Mouse (Mus musculus): Measurements from ENCODE around the gene Ccdc92b.

Ccdc92b gene

GRCm38 (mm10) chr11:74653385-74653784 lies 34.0 kb downstream of the Ccdc92b start:
- no peak for DNase-seq (ENCODE audit: low spot score)

- DNase-seq (ENCODE audit: low spot score): no peak
Observed at GRCm38 (mm10) chr11:74655941-74656340, 36.5 kb downstream of the Ccdc92b start.

GRCm38 (mm10) chr11:74660336-74660735 lies 40.9 kb downstream of the Ccdc92b start:
- DNase-seq (ENCODE audit: low spot score): no peak

GRCm38 (mm10) chr11:74661641-74662040 lies 42.2 kb downstream of the Ccdc92b start:
- DNase-seq (ENCODE audit: low spot score): no peak

GRCm38 (mm10) chr11:74662221-74662620 lies 42.8 kb downstream of the Ccdc92b start:
- DNase-seq (ENCODE audit: low spot score): no peak

- DNase-seq (ENCODE audit: low spot score): no peak
Observed at GRCm38 (mm10) chr11:74664279-74664678, 44.9 kb downstream of the Ccdc92b start.

- no peak for DNase-seq (ENCODE audit: low spot score)
Observed at GRCm38 (mm10) chr11:74664906-74665305, 45.5 kb downstream of the Ccdc92b start.

GRCm38 (mm10) chr11:74665631-74666283 lies 46.4 kb downstream of the Ccdc92b start:
- no peak for DNase-seq (ENCODE audit: low spot score)

GRCm38 (mm10) chr11:74666284-74666652 lies 46.9 kb downstream of the Ccdc92b start:
- DNase-seq (ENCODE audit: low spot score): no peak

- DNase-seq (ENCODE audit: low spot score): no peak
Observed at GRCm38 (mm10) chr11:74666776-74667581, 47.6 kb downstream of the Ccdc92b start.

GRCm38 (mm10) chr11:74667582-74668010 lies 48.2 kb downstream of the Ccdc92b start:
- no peak for DNase-seq (ENCODE audit: low spot score)

GRCm38 (mm10) chr11:74668466-74668865 lies 49.1 kb downstream of the Ccdc92b start:
- DNase-seq (ENCODE audit: low spot score): no peak

- DNase-seq (ENCODE audit: low spot score): no peak
Observed at GRCm38 (mm10) chr11:74668971-74669370, 49.6 kb downstream of the Ccdc92b start.

- DNase-seq (ENCODE audit: low spot score): no peak
Observed at GRCm38 (mm10) chr11:74670151-74670550, 50.7 kb downstream of the Ccdc92b start.

GRCm38 (mm10) chr11:74671013-74671412 lies 51.6 kb downstream of the Ccdc92b start:
- DNase-seq (ENCODE audit: low spot score): no peak

GRCm38 (mm10) chr11:74671839-74672238 lies 52.4 kb downstream of the Ccdc92b start:
- no peak for DNase-seq (ENCODE audit: low spot score)

- DNase-seq (ENCODE audit: low spot score): no peak
Observed at GRCm38 (mm10) chr11:74672901-74673513, 53.6 kb downstream of the Ccdc92b start.

- DNase-seq (ENCODE audit: low spot score): no peak
Observed at GRCm38 (mm10) chr11:74673561-74673960, 54.2 kb downstream of the Ccdc92b start.

- no peak for DNase-seq (ENCODE audit: low spot score)
Observed at GRCm38 (mm10) chr11:74674713-74675112, 55.3 kb downstream of the Ccdc92b start.

- no peak for DNase-seq (ENCODE audit: low spot score)
Observed at GRCm38 (mm10) chr11:74675156-74675555, 55.8 kb downstream of the Ccdc92b start.
